10 mouse cellular contexts compared by ENCODE assay signal in genomic region chr12:81719161-81719560, GRCm38 (mm10).
A peak's percentile ranks its signal among the peaks of the same experiment; 100 is the strongest.
DNase-seq lines count a peak whose midpoint lies in the region; ATAC-seq and TF ChIP-seq lines count a peak whose summit lies in the region.
"Had no signal": no experiment of that assay in that cellular context is flagged by ENCODE, and none has a peak within 500 bp of the region (broad histone marks: within the 10 kb centered on the region; RNA-seq: fewer than 3 reads in every experiment).

No protein-coding gene starts in this region.

- no peak for TF ChIP-seq CTCF in kidney, adult 2 months (conservative IDR thresholded peaks at IDR 0.05; ENCODE audit: insufficient read depth, insufficient read length, low read depth, low read length)
- TF ChIP-seq CTCF in Patski (IDR thresholded peaks at IDR 0.05): no peak
- no peak for TF ChIP-seq CTCF in lung, embryonic 14.5 days (IDR thresholded peaks at IDR 0.05; ENCODE audit: low read depth)

- no peaks in the 10 kb centered on the region for H3K9me3 ChIP-seq in kidney, embryonic 16.5 days (ENCODE audit: low read length)
- H3K9me3 ChIP-seq in lung, embryonic 14.5 days (ENCODE audit: low read depth, low read length): no peaks in the 10 kb centered on the region
- H3K9me3 ChIP-seq in midbrain, embryonic 11.5 days (ENCODE audit: control insufficient read depth, low read length): no peaks in the 10 kb centered on the region

- H3K27ac ChIP-seq in kidney, adult 2 months (ENCODE audit: insufficient read depth, low read depth, low read length): no peak overlapping the region
- H3K27ac ChIP-seq in kidney, embryonic 16.5 days (ENCODE audit: low read length): no peak overlapping the region
- no peak overlapping the region for H3K27ac ChIP-seq in lung, embryonic 14.5 days (ENCODE audit: low read depth)
- H3K27ac ChIP-seq in midbrain, embryonic 11.5 days (ENCODE audit: low read depth, low read length): no peak overlapping the region

- H3K4me3 ChIP-seq in kidney, adult 2 months (ENCODE audit: insufficient read depth, low read depth, low read length): no peak overlapping the region
- no peak overlapping the region for H3K4me3 ChIP-seq in kidney, embryonic 16.5 days (ENCODE audit: low read length)
- no peak overlapping the region for H3K4me3 ChIP-seq in lung, embryonic 14.5 days (ENCODE audit: low read depth, low read length)
- H3K4me3 ChIP-seq in midbrain, embryonic 11.5 days (ENCODE audit: low read depth, low read length): no peak overlapping the region
- H3K4me3 ChIP-seq: myocyte had no signal

- no peaks in the 10 kb centered on the region for H3K27me3 ChIP-seq in kidney, adult 2 months (replicated peaks; ENCODE audit: control insufficient read depth, insufficient read depth, low read length)
- H3K27me3 ChIP-seq in kidney, embryonic 16.5 days (ENCODE audit: insufficient read depth, low read length): no peaks in the 10 kb centered on the region
- no peaks in the 10 kb centered on the region for H3K27me3 ChIP-seq in Patski
- H3K27me3 ChIP-seq in lung, embryonic 14.5 days (ENCODE audit: insufficient read depth, low read length): no peaks in the 10 kb centered on the region
- H3K27me3 ChIP-seq in midbrain, embryonic 11.5 days (ENCODE audit: control insufficient read depth, insufficient read depth, low read length): no peaks in the 10 kb centered on the region

- WGBS in kidney, adult 2 months: 60% methylated on average over 5 of the region's 5 CpGs
- WGBS in kidney, embryonic 16.5 days: 72% methylated on average over 5 of the region's 5 CpGs
- 72% methylated on average over 5 of the region's 5 CpGs for WGBS in lung, embryonic 14.5 days
- 87% methylated on average over 5 of the region's 5 CpGs for WGBS in midbrain, embryonic 11.5 days

- POLR2A ChIA-PET in Patski (lab: Charles Lee): no interaction called here

- TF ChIP-seq POLR2A in kidney, adult 2 months (IDR thresholded peaks at IDR 0.05; ENCODE audit: low read depth, low read length): no peak

- H3K9ac ChIP-seq in kidney, embryonic 16.5 days (replicated peaks; ENCODE audit: low read length): no peak overlapping the region
- H3K9ac ChIP-seq in lung, embryonic 14.5 days: no peak overlapping the region
- H3K9ac ChIP-seq in midbrain, embryonic 11.5 days (ENCODE audit: low read length): no peak overlapping the region
- H3K9ac ChIP-seq: forebrain, postnatal 0 days had no signal

- CTCF ChIA-PET in Patski (lab: Charles Lee): no interaction called here

- ATAC-seq in kidney, embryonic 16.5 days (ENCODE audit: low FRiP score, low TSS enrichment): no peak
- no peak for ATAC-seq in Patski
- no peak for ATAC-seq in lung, embryonic 14.5 days (ENCODE audit: insufficient read depth)
- ATAC-seq in midbrain, embryonic 11.5 days (ENCODE audit: low FRiP score): no peak
- ATAC-seq: forebrain, postnatal 0 days had no signal

- in situ Hi-C loops in Patski (cut with MboI; ENCODE audit: low pct_unique_long_range_greater_than_20kb): no loop called here

- H3K4me2 ChIP-seq in kidney, embryonic 16.5 days (replicated peaks; ENCODE audit: low read depth, low read length): no peak overlapping the region
- H3K4me2 ChIP-seq in lung, embryonic 14.5 days: no peak overlapping the region
- no peak overlapping the region for H3K4me2 ChIP-seq in midbrain, embryonic 11.5 days

- no peaks in the 10 kb centered on the region for H3K4me1 ChIP-seq in kidney, adult 2 months (ENCODE audit: control insufficient read depth, insufficient read depth, low read length)
- no peaks in the 10 kb centered on the region for H3K4me1 ChIP-seq in kidney, embryonic 16.5 days (ENCODE audit: insufficient read depth, low read length)
- H3K4me1 ChIP-seq in lung, embryonic 14.5 days (ENCODE audit: insufficient read depth): no peaks in the 10 kb centered on the region
- H3K4me1 ChIP-seq in midbrain, embryonic 11.5 days (ENCODE audit: control insufficient read depth, insufficient read depth, low read length): no peaks in the 10 kb centered on the region

- no peaks in the 10 kb centered on the region for H3K36me3 ChIP-seq in kidney, adult 2 months (ENCODE audit: control insufficient read depth, insufficient read depth, low read length)
- H3K36me3 ChIP-seq in kidney, embryonic 16.5 days (ENCODE audit: insufficient read depth, low read length): no peaks in the 10 kb centered on the region
- H3K36me3 ChIP-seq in lung, embryonic 14.5 days (ENCODE audit: insufficient read depth): peaks cover 4% of the 10 kb centered on the region; the same call in 1 of the 2 replicates
- H3K36me3 ChIP-seq in midbrain, embryonic 11.5 days (ENCODE audit: control insufficient read depth, insufficient read depth, low read length): peaks cover 3% of the 10 kb centered on the region; the same call in 1 of the 2 replicates

- peak; percentile 17 for DNase-seq in kidney, adult 2 months
- DNase-seq in 416B (ENCODE audit: low read depth) (peak; percentile 90), Patski (ENCODE audit: low read depth, low spot score) (peak; percentile 7), MN1 (ENCODE audit: low spot score) (no peak)
- peak; percentile 24 for DNase-seq in lung, embryonic 14.5 days
- DNase-seq in midbrain, embryonic 11.5 days (ENCODE audit: low spot score, missing footprints): no peak
- DNase-seq in urinary bladder, postnatal 10 days (ENCODE audit: low spot score): no peak
- DNase-seq: forebrain, postnatal 0 days had no signal

Comparison
In these comparisons a context has a peak if more than half of its experiments do, and no peak if none do; other contexts are left out.
1. DNase-seq: peak in kidney, adult 2 months (single experiment), 416B (single experiment), Patski (single experiment) and lung, embryonic 14.5 days (single experiment); none in MN1 (single experiment), midbrain, embryonic 11.5 days (single experiment) and urinary bladder, postnatal 10 days (single experiment).